Mouse (Mus musculus): ENCODE results near the gene Fanca. TPM values are rescaled to one million over a fixed set of nuclear protein-coding genes. Genes with fewer than 3 reads are reported as not detected.

The Fanca gene
- polyA plus RNA-seq, 2 experiments, result 24.2 to 54.7 TPM

- 89% methylated on average over 7 of the region's 7 CpGs for WGBS
- no peak for DNase-seq (ENCODE audit: low spot score)
- Histone ChIP-seq H3K4me3 (replicated peaks; ENCODE audit: low read length) (no peak overlapping the region), H3K4me1 (ENCODE audit: control insufficient read depth, insufficient read depth, low read length) (no peaks in the 10 kb centered on the region), H3K4me2 (replicated peaks; ENCODE audit: low read depth, low read length, severe bottlenecking) (no peak overlapping the region), H3K36me3 (ENCODE audit: control insufficient read depth, insufficient read depth, low read length) (peaks cover 54% of the 10 kb centered on the region), H3K27me3 (ENCODE audit: control insufficient read depth, insufficient read depth, low read length) (no peaks in the 10 kb centered on the region), H3K9ac (ENCODE audit: low read depth, low read length, severe bottlenecking) (no peak overlapping the region), H3K9me3 (ENCODE audit: control insufficient read depth, low read length) (no peaks in the 10 kb centered on the region), H3K27ac (replicated peaks; ENCODE audit: low read depth, low read length) (no peak overlapping the region)
- no peak for ATAC-seq (ENCODE audit: low FRiP score, low read depth)
- TF ChIP-seq POLR2A (IDR thresholded peaks at IDR 0.05; ENCODE audit: borderline replicate concordance, extremely low read depth, insufficient read depth, insufficient read length), result no peak
Observed at GRCm38 (mm10) chr8:123242107-123242923, 76.1 kb downstream of the Fanca start.

- H3K9ac ChIP-seq (ENCODE audit: low read depth, low read length, severe bottlenecking), result no peak overlapping the region
- no peak for DNase-seq (ENCODE audit: low spot score)
- no peak for ATAC-seq (ENCODE audit: low FRiP score, low read depth)
- H3K4me3 ChIP-seq (replicated peaks; ENCODE audit: low read length), result no peak overlapping the region
- no peak for TF ChIP-seq POLR2A (IDR thresholded peaks at IDR 0.05; ENCODE audit: borderline replicate concordance, extremely low read depth, insufficient read depth, insufficient read length)
- 0 out of 2 replicates have a peak, but pooled peaks cover 8% of the 10 kb centered on the region for H3K4me1 ChIP-seq (ENCODE audit: control insufficient read depth, insufficient read depth, low read length)
- no peak overlapping the region for H3K27ac ChIP-seq (replicated peaks; ENCODE audit: low read depth, low read length)
- WGBS, result 88% methylated on average over 10 of the region's 10 CpGs
- peaks cover 27% of the 10 kb centered on the region for H3K36me3 ChIP-seq (ENCODE audit: control insufficient read depth, insufficient read depth, low read length)
- H3K27me3 ChIP-seq (ENCODE audit: control insufficient read depth, insufficient read depth, low read length), result peaks cover 16% of the 10 kb centered on the region
- H3K9me3 ChIP-seq (ENCODE audit: control insufficient read depth, low read length), result no peaks in the 10 kb centered on the region
- no peak overlapping the region for H3K4me2 ChIP-seq (replicated peaks; ENCODE audit: low read depth, low read length, severe bottlenecking)
Observed at GRCm38 (mm10) chr8:123239398-123239797, 79.0 kb downstream of the Fanca start.

- peak within 1 kb of the TSS; percentile 63 for H3K4me2 ChIP-seq (replicated peaks; ENCODE audit: low read depth, low read length, severe bottlenecking)
- H3K9me3 ChIP-seq (ENCODE audit: control insufficient read depth, low read length), result no peaks in the 10 kb centered on the region
- DNase-seq (ENCODE audit: low spot score) (peak; percentile 85), ATAC-seq (ENCODE audit: low FRiP score, low read depth) (peak; percentile 90)
- 2% methylated on average over 54 of the region's 57 CpGs for WGBS
- no peak for TF ChIP-seq POLR2A (IDR thresholded peaks at IDR 0.05; ENCODE audit: borderline replicate concordance, extremely low read depth, insufficient read depth, insufficient read length)
- peaks cover 16% of the 10 kb centered on the region for H3K27me3 ChIP-seq (ENCODE audit: control insufficient read depth, insufficient read depth, low read length)
- no peak within 1 kb of the TSS for H3K27ac ChIP-seq (replicated peaks; ENCODE audit: low read depth, low read length)
- 0 out of 2 replicates have a peak, but pooled peaks cover 8% of the 10 kb centered on the region for H3K4me1 ChIP-seq (ENCODE audit: control insufficient read depth, insufficient read depth, low read length)
- H3K36me3 ChIP-seq (ENCODE audit: control insufficient read depth, insufficient read depth, low read length), result no peaks in the 10 kb centered on the region
- peak within 1 kb of the TSS; percentile 28 for H3K9ac ChIP-seq (ENCODE audit: low read depth, low read length, severe bottlenecking)
- peak within 1 kb of the TSS; percentile 40 for H3K4me3 ChIP-seq (replicated peaks; ENCODE audit: low read length)
Observed at GRCm38 (mm10) chr8:123235520-123236497, 82.6 kb downstream of the Fanca start, which contains the start of gene Spata2l. Gene Spata2l (minus strand): TSS chr8:123236233.

GRCm38 (mm10) chr8:123234918-123235519, 83.4 kb downstream of the Fanca start:
- peak; percentile 29 for DNase-seq (ENCODE audit: low spot score)
- peak overlapping the region; percentile 40 for H3K4me3 ChIP-seq (replicated peaks; ENCODE audit: low read length)
- H3K9me3 ChIP-seq (ENCODE audit: control insufficient read depth, low read length), result no peaks in the 10 kb centered on the region
- H3K27ac ChIP-seq (replicated peaks; ENCODE audit: low read depth, low read length), result no peak overlapping the region
- peaks cover 16% of the 10 kb centered on the region for H3K27me3 ChIP-seq (ENCODE audit: control insufficient read depth, insufficient read depth, low read length)
- peak overlapping the region; percentile 63 for H3K4me2 ChIP-seq (replicated peaks; ENCODE audit: low read depth, low read length, severe bottlenecking)
- H3K36me3 ChIP-seq (ENCODE audit: control insufficient read depth, insufficient read depth, low read length), result no peaks in the 10 kb centered on the region
- WGBS, result 34% methylated on average over 13 of the region's 13 CpGs
- no peak for TF ChIP-seq POLR2A (IDR thresholded peaks at IDR 0.05; ENCODE audit: borderline replicate concordance, extremely low read depth, insufficient read depth, insufficient read length)
- H3K4me1 ChIP-seq (ENCODE audit: control insufficient read depth, insufficient read depth, low read length), result 0 out of 2 replicates have a peak, but pooled peaks cover 8% of the 10 kb centered on the region
- peak overlapping the region; percentile 28 for H3K9ac ChIP-seq (ENCODE audit: low read depth, low read length, severe bottlenecking)
- ATAC-seq (ENCODE audit: low FRiP score, low read depth), result no peak

Measured in limb, embryonic 14.5 days (tissue).